11 mouse cellular contexts compared by ENCODE assay signal in genomic region chr7:64424861-64425260, GRCm38 (mm10). TPM values are rescaled to one million over a fixed set of nuclear protein-coding genes. Genes with fewer than 3 reads are reported as not detected.
DNase-seq lines count a peak whose midpoint lies in the region; ATAC-seq and TF ChIP-seq lines count a peak whose summit lies in the region.
"Had no signal": no experiment of that assay in that cellular context is flagged by ENCODE, and none has a peak within 500 bp of the region (broad histone marks: within the 10 kb centered on the region; RNA-seq: fewer than 3 reads in every experiment).

No protein-coding gene starts in this region.

- no peaks in the 10 kb centered on the region for H3K9me3 ChIP-seq in kidney, embryonic 14.5 days (ENCODE audit: control insufficient read depth, low read length)
- H3K9me3 ChIP-seq: neural tube, embryonic 12.5 days had no signal

- no peak overlapping the region for H3K4me3 ChIP-seq in kidney, embryonic 14.5 days (ENCODE audit: low read length)
- no peak overlapping the region for H3K4me3 ChIP-seq in cortical plate, adult 2 months (ENCODE audit: insufficient read depth, low read length)
- H3K4me3 ChIP-seq: neural tube, embryonic 12.5 days had no signal

- DNase-seq in embryo, embryonic 10 days (ENCODE audit: low spot score): peak; percentile 27
- no peak for DNase-seq in embryo, embryonic 9.5 days (ENCODE audit: extremely low spot score)
- DNase-seq in kidney, postnatal 25 days: peak; percentile 5 to 28
- DNase-seq in R1 (ENCODE audit: low read depth, low spot score): peak; percentile 17
- DNase-seq in spleen, postnatal 4 days (ENCODE audit: low spot score in 2 of 2): no peak
- DNase-seq in spleen, postnatal 14 days (ENCODE audit: low spot score in 2 of 2): no peak
- DNase-seq: gastrocnemius, postnatal 36 days had no signal

- H3K4me2 ChIP-seq in kidney, embryonic 14.5 days (replicated peaks; ENCODE audit: low read depth, low read length): no peak overlapping the region
- H3K4me2 ChIP-seq: neural tube, embryonic 12.5 days had no signal

- H3K36me3 ChIP-seq in kidney, embryonic 14.5 days (ENCODE audit: control insufficient read depth, insufficient read depth, low read length): no peaks in the 10 kb centered on the region
- H3K36me3 ChIP-seq: neural tube, embryonic 12.5 days had no signal

- no peak overlapping the region for H3K27ac ChIP-seq in kidney, embryonic 14.5 days (ENCODE audit: low read depth, low read length)
- H3K27ac ChIP-seq in cortical plate, adult 2 months (ENCODE audit: insufficient read depth, low read length): no peak overlapping the region
- H3K27ac ChIP-seq: macrophage; neural tube, embryonic 12.5 days had no signal

- ATAC-seq in kidney, embryonic 14.5 days (ENCODE audit: low FRiP score, low TSS enrichment): no peak

- H3K9ac ChIP-seq in kidney, embryonic 14.5 days (ENCODE audit: low read depth, low read length): no peak overlapping the region
- H3K9ac ChIP-seq: neural tube, embryonic 12.5 days had no signal

- 64% methylated on average over 5 of the region's 5 CpGs for WGBS in kidney, embryonic 14.5 days

- no peaks in the 10 kb centered on the region for H3K4me1 ChIP-seq in kidney, embryonic 14.5 days (ENCODE audit: control insufficient read depth, insufficient read depth, low read length)
- no peaks in the 10 kb centered on the region for H3K4me1 ChIP-seq in cortical plate, adult 2 months (ENCODE audit: control insufficient read depth, insufficient read depth, low read length)
- H3K4me1 ChIP-seq: neural tube, embryonic 12.5 days had no signal

- no peak for TF ChIP-seq POLR2A in cortical plate, adult 2 months (IDR thresholded peaks at IDR 0.05; ENCODE audit: extremely low read depth, insufficient read depth, low read length)

- TF ChIP-seq CTCF in cortical plate, adult 2 months (IDR thresholded peaks at IDR 0.05; ENCODE audit: extremely low read depth, insufficient read depth, low read length): peak; percentile 39; the same call in 1 of the 2 replicates

- no peaks in the 10 kb centered on the region for H3K27me3 ChIP-seq in kidney, embryonic 14.5 days (ENCODE audit: control insufficient read depth, insufficient read depth, low read length)
- H3K27me3 ChIP-seq: neural tube, embryonic 12.5 days had no signal

RNA-seq across cellular contexts. Expression of gene Mcee, which starts 32.5 kb away (rescaled TPM):
- polyA plus RNA-seq in kidney, embryonic 14.5 days (2014; fragmentation: Nextera tagmentation; extraction: Ambion mirVana): 74.4 and 88.9 TPM in 2 replicates
- 59.6 and 71.7 TPM in 2 replicates for polyA plus RNA-seq in cortical plate, adult 2 months (2012; rRNA removed)

RNA-seq across cellular contexts. Expression of gene Mphosph10, which starts 32.8 kb away (rescaled TPM):
- 48.8 and 52.1 TPM in 2 replicates for polyA plus RNA-seq in kidney, embryonic 14.5 days (2014; fragmentation: Nextera tagmentation; extraction: Ambion mirVana)
- polyA plus RNA-seq in cortical plate, adult 2 months (2012; rRNA removed): 11.4 and 12.1 TPM in 2 replicates

RNA-seq across cellular contexts. Expression of gene Fan1, which starts 51.0 kb away (rescaled TPM):
- polyA plus RNA-seq in kidney, embryonic 14.5 days (2014; fragmentation: Nextera tagmentation; extraction: Ambion mirVana): 6.6 and 9.8 TPM in 2 replicates
- 4.1 and 4.3 TPM in 2 replicates for polyA plus RNA-seq in cortical plate, adult 2 months (2012; rRNA removed)

Comparison
In these comparisons a context has a peak if more than half of its experiments do, and no peak if none do; other contexts are left out.
1. DNase-seq: peak in embryo, embryonic 10 days (single experiment), kidney, postnatal 25 days (2 of 2) and R1 (single experiment); none in embryo, embryonic 9.5 days (single experiment), spleen, postnatal 4 days (0 of 2) and spleen, postnatal 14 days (0 of 2).